Mouse (Mus musculus) liver, embryonic 15.5 days (tissue): ENCODE results near the gene Syt16. TPM values are rescaled to one million over a fixed set of nuclear protein-coding genes. Genes with fewer than 3 reads are reported as not detected.

Experiments used
- ATAC-seq: fragments of 200-750 bp; cut with Nextera tagmentation; 2 replicates; pipeline ENCODE4 v1.8.0; 2017; ENCODE audit warnings: moderate number of reproducible peaks, mild to moderate bottlenecking, moderate library complexity; ENCODE audit not compliant: insufficient read depth
- H3K27ac ChIP-seq: fragments of 300-500 bp; sonication (generic); replicated peaks from 2 replicates; pipeline ENCODE4 v1.5.1; 2015; ENCODE audit warnings: mild to moderate bottlenecking, inconsistent platforms
- H3K27me3 ChIP-seq: fragments of 300-500 bp; sonication (generic); 2 replicates; pipeline ENCODE4 v1.6.1; 2015; ENCODE audit warnings: mild to moderate bottlenecking, inconsistent platforms
- H3K36me3 ChIP-seq: fragments of 300-500 bp; sonication (generic); replicated peaks from 2 replicates; pipeline ENCODE4 v1.6.1; 2015; ENCODE audit warnings: moderate library complexity, mild to moderate bottlenecking, inconsistent platforms
- H3K4me1 ChIP-seq: fragments of 300-500 bp; sonication (generic); replicated peaks from 2 replicates; pipeline ENCODE4 v1.6.1; 2015; ENCODE audit warnings: inconsistent platforms
- H3K4me2 ChIP-seq: fragments of 300-500 bp; sonication (generic); 2 replicates; pipeline ENCODE4 v1.6.1; 2015; ENCODE audit warnings: moderate library complexity, mild to moderate bottlenecking, inconsistent platforms
- H3K4me3 ChIP-seq: fragments of 300-500 bp; sonication (generic); replicated peaks from 2 replicates; pipeline ENCODE4 v1.5.1; 2015; ENCODE audit warnings: mild to moderate bottlenecking, inconsistent platforms
- H3K9ac ChIP-seq: fragments of 300-500 bp; sonication (generic); 2 replicates; pipeline ENCODE4 v1.6.1; 2015; ENCODE audit warnings: moderate library complexity, mild to moderate bottlenecking, inconsistent platforms
- H3K9me3 ChIP-seq: fragments of 300-500 bp; sonication (generic); replicated peaks from 2 replicates; pipeline ENCODE4 v1.6.1; 2016; ENCODE audit warnings: inconsistent platforms
- WGBS: fragments of 180-500 bp; shearing (Covaris S2); methylation state at CpG from one replicate; pipeline ENCODE4 v1.1.7; 2015; ENCODE audit warnings: mixed read lengths; ENCODE audit not compliant: insufficient replicate concordance; 5-methylcytosine and 5-hydroxymethylcytosine counted together
- polyA plus RNA-seq: library from polyadenylated mRNA; unstranded; fragments of >200 nt; fragmentation: Nextera tagmentation; extraction: Ambion mirVana; gene quantifications from 2 replicates; pipeline ENCODE4 v1.2.1, GENCODE M21; 2015

Syt16 gene
- polyA plus RNA-seq, 1 experiment from 2014 or later: 0.23 TPM

GRCm38 (mm10) chr12:74014739-74015270 is 17.3 kb downstream of the Syt16 start:
- WGBS: 42% methylated on average over 7 of the region's 7 CpGs
- Histone ChIP-seq H3K4me3 (no peak overlapping the region), H3K4me2 (no peak overlapping the region), H3K27ac (no peak overlapping the region), H3K36me3 (no peaks in the 10 kb centered on the region), H3K27me3 (no peaks in the 10 kb centered on the region), H3K9ac (no peak overlapping the region), H3K9me3 (no peaks in the 10 kb centered on the region), H3K4me1 (no peaks in the 10 kb centered on the region)
- no peak for ATAC-seq

GRCm38 (mm10) chr12:74015491-74015890 is 18.0 kb downstream of the Syt16 start:
- ATAC-seq: no peak

GRCm38 (mm10) chr12:74023260-74023659 is 25.8 kb downstream of the Syt16 start:
- WGBS: 73% methylated on average over 5 of the region's 5 CpGs
- H3K9me3 ChIP-seq: no peaks in the 10 kb centered on the region
- no peak overlapping the region for H3K27ac ChIP-seq
- H3K9ac ChIP-seq: no peak overlapping the region
- no peak for ATAC-seq
- no peaks in the 10 kb centered on the region for H3K36me3 ChIP-seq
- no peaks in the 10 kb centered on the region for H3K4me1 ChIP-seq
- no peak overlapping the region for H3K4me2 ChIP-seq
- H3K27me3 ChIP-seq: no peaks in the 10 kb centered on the region
- no peak overlapping the region for H3K4me3 ChIP-seq

More at GRCm38 (mm10) chr12:74015491-74015890, 18.0 kb downstream of the Syt16 start:
- no peak overlapping the region for H3K4me2 ChIP-seq
- H3K27me3 ChIP-seq: no peaks in the 10 kb centered on the region
- no peak overlapping the region for H3K27ac ChIP-seq
- H3K9me3 ChIP-seq: no peaks in the 10 kb centered on the region
- no peaks in the 10 kb centered on the region for H3K4me1 ChIP-seq
- no peaks in the 10 kb centered on the region for H3K36me3 ChIP-seq
- H3K9ac ChIP-seq: no peak overlapping the region
- 61% methylated on average over 5 of the region's 5 CpGs for WGBS
- H3K4me3 ChIP-seq: no peak overlapping the region

- Histone ChIP-seq H3K9ac (no peak overlapping the region), H3K36me3 (no peaks in the 10 kb centered on the region), H3K4me2 (no peak overlapping the region), H3K4me3 (no peak overlapping the region), H3K9me3 (no peaks in the 10 kb centered on the region), H3K4me1 (no peaks in the 10 kb centered on the region), H3K27me3 (no peaks in the 10 kb centered on the region), H3K27ac (no peak overlapping the region)
- WGBS: 75% methylated on average over 2 of the region's 2 CpGs
- ATAC-seq: no peak
These were observed 27.5 kb downstream of the Syt16 start for GRCm38 (mm10) chr12:74024912-74025311.

GRCm38 (mm10) chr12:74043225-74043624 is 45.8 kb downstream of the Syt16 start:
- no peaks in the 10 kb centered on the region for H3K9me3 ChIP-seq
- no peak overlapping the region for H3K4me2 ChIP-seq
- no peak for ATAC-seq
- no peaks in the 10 kb centered on the region for H3K4me1 ChIP-seq
- no peak overlapping the region for H3K27ac ChIP-seq
- H3K4me3 ChIP-seq: no peak overlapping the region
- no peaks in the 10 kb centered on the region for H3K36me3 ChIP-seq
- no peaks in the 10 kb centered on the region for H3K27me3 ChIP-seq
- no peak overlapping the region for H3K9ac ChIP-seq
- WGBS: 71% methylated on average over 5 of the region's 5 CpGs

DNA sequence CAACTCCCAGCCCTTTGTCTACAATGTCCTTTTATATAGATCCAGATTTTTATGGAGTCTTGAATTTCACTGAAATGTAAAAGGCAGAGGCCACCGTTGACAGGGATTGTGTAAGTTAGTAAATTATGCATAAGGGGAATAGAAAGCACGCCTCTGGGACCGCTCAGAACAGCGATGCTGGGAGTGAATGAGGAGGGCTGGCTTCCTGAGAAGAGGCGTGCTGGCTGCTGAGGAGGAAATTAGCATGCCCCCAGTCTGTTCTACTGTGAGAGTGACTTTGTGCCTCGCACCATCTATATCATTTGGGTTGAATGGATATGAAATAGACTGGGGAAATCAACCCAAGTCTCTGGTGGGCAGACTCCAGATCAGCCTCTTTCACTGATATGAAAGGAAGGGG is 46.3 kb downstream of the Syt16 start:
- Histone ChIP-seq H3K9ac (no peak overlapping the region), H3K4me2 (no peak overlapping the region), H3K4me1 (no peaks in the 10 kb centered on the region), H3K4me3 (no peak overlapping the region), H3K27me3 (no peaks in the 10 kb centered on the region), H3K27ac (no peak overlapping the region), H3K36me3 (no peaks in the 10 kb centered on the region), H3K9me3 (no peaks in the 10 kb centered on the region)
- WGBS: 48% methylated on average over 6 of the region's 6 CpGs
- no peak for ATAC-seq

- Histone ChIP-seq H3K9me3 (no peaks in the 10 kb centered on the region), H3K9ac (no peak overlapping the region), H3K4me2 (no peak overlapping the region), H3K27me3 (no peaks in the 10 kb centered on the region), H3K4me3 (no peak overlapping the region), H3K27ac (no peak overlapping the region), H3K4me1 (no peaks in the 10 kb centered on the region), H3K36me3 (no peaks in the 10 kb centered on the region)
- no peak for ATAC-seq
- 75% methylated on average over 4 of the region's 4 CpGs for WGBS
These were observed 46.8 kb downstream of the Syt16 start for GRCm38 (mm10) chr12:74044241-74044640.

DNA sequence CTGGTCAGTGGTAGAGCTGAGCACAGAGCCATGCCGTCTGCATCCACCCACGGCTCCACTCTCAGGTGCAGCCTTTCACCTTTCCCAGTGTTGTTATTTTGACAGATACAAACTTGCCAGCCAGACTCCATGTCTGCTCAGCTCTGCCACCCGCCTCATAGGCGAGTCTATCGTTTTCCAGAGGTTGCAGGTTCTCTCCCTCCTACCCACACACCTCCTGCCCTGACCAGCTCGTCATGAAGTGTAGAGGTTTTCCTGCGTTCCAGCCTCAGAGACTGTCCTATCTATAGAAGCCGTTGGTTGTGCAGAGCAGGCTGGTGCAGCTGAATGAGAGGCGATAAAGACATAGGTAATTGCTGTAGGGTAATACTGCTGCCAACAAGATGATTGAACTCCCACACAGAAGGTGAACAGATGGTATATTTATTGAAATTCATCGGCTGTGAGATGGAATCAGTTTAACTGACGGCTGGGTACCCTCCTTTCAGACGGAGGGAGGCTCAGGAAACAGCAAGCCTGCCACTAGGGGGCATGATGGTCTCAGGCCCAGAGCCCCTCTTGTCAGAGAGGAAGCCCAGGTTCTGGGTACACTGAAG is 58.0 kb downstream of the Syt16 start:
- Histone ChIP-seq H3K9ac (no peak overlapping the region), H3K27ac (no peak overlapping the region), H3K4me2 (no peak overlapping the region), H3K4me3 (no peak overlapping the region), H3K4me1 (no peaks in the 10 kb centered on the region), H3K36me3 (no peaks in the 10 kb centered on the region), H3K27me3 (no peaks in the 10 kb centered on the region), H3K9me3 (no peaks in the 10 kb centered on the region)
- no peak for ATAC-seq
- WGBS: 48% methylated on average over 12 of the region's 12 CpGs

GRCm38 (mm10) chr12:74056162-74056561 is 58.7 kb downstream of the Syt16 start:
- no peak overlapping the region for H3K4me3 ChIP-seq
- no peaks in the 10 kb centered on the region for H3K9me3 ChIP-seq
- H3K36me3 ChIP-seq: no peaks in the 10 kb centered on the region
- WGBS: 65% methylated on average over 2 of the region's 2 CpGs
- no peak overlapping the region for H3K4me2 ChIP-seq
- ATAC-seq: no peak
- H3K9ac ChIP-seq: no peak overlapping the region
- no peak overlapping the region for H3K27ac ChIP-seq
- no peaks in the 10 kb centered on the region for H3K27me3 ChIP-seq
- H3K4me1 ChIP-seq: no peaks in the 10 kb centered on the region

DNA sequence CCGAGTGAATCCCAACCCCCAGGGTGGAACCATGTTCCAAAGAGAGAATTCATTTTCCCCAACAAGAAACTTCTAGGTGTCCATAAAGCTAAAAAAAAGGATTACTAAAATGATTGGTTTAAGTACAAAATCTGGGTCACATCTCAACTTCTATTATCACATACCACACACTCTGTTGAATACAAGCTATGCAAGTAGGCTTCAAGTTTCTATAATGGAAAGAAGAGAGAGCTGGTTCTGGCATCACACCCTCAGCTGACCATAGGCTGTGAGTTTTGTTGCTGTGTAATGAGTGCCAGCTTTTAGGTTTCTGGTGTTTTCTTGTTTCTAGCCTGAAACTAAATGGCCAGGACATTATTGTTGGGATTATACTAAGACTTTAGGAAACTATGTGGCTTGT is 65.1 kb downstream of the Syt16 start:
- no peak overlapping the region for H3K27ac ChIP-seq
- no peaks in the 10 kb centered on the region for H3K27me3 ChIP-seq
- no peak for ATAC-seq
- H3K4me2 ChIP-seq: no peak overlapping the region
- H3K9ac ChIP-seq: no peak overlapping the region
- no peaks in the 10 kb centered on the region for H3K9me3 ChIP-seq
- 60% methylated on average over 1 of the region's 1 CpGs for WGBS
- H3K4me3 ChIP-seq: no peak overlapping the region
- H3K36me3 ChIP-seq: no peaks in the 10 kb centered on the region
- no peaks in the 10 kb centered on the region for H3K4me1 ChIP-seq

GRCm38 (mm10) chr12:74068912-74069311 is 71.5 kb downstream of the Syt16 start:
- Histone ChIP-seq H3K27me3 (no peaks in the 10 kb centered on the region), H3K4me3 (no peak overlapping the region), H3K9me3 (no peaks in the 10 kb centered on the region), H3K4me1 (no peaks in the 10 kb centered on the region), H3K9ac (no peak overlapping the region), H3K4me2 (no peak overlapping the region), H3K27ac (no peak overlapping the region), H3K36me3 (no peaks in the 10 kb centered on the region)
- WGBS: 70% methylated on average over 1 of the region's 1 CpGs
- ATAC-seq: no peak

- Histone ChIP-seq H3K27me3 (no peaks in the 10 kb centered on the region), H3K9me3 (no peaks in the 10 kb centered on the region), H3K4me2 (no peak overlapping the region), H3K36me3 (no peaks in the 10 kb centered on the region), H3K4me3 (no peak overlapping the region), H3K9ac (no peak overlapping the region), H3K27ac (no peak overlapping the region), H3K4me1 (no peaks in the 10 kb centered on the region)
- 67% methylated on average over 3 of the region's 3 CpGs for WGBS
- ATAC-seq: no peak
These were observed 78.1 kb downstream of the Syt16 start for GRCm38 (mm10) chr12:74075590-74075989.
